Mouse (Mus musculus) gastrocnemius, postnatal 36 days (tissue): Measurements from ENCODE around the gene Lamc2. TPM values are rescaled to one million over a fixed set of nuclear protein-coding genes. Genes with fewer than 3 reads are reported as not detected.

Source experiments
- DNase-seq, 2 experiments: peaks; one replicate each; pipeline ENCODE4 v3.0.0; 2022
- intact Hi-C: fragments of 180-260 bp; cut with DNase I; formaldehyde crosslinking; loops from one replicate; pipeline ENCODE4 v1.15.1; 2025
- total RNA-seq, 2 experiments: library from RNA; stranded (reverse); gene quantifications; 2 replicates each; pipeline ENCODE4 v1.2.3; 2021

The Lamc2 gene
- total RNA-seq, 2 experiments from 2014 or later: 3.7 to 3.9 TPM

- DNase-seq: no peak
- intact Hi-C loops: no loop called here
Observed at GRCm38 (mm10) chr1:153188081-153188480, 1.8 kb upstream of the Lamc2 start.

- no peak for DNase-seq
- intact Hi-C loops: no loop called here
Observed at GRCm38 (mm10) chr1:153180586-153181289, 5.5 kb downstream of the Lamc2 start.

- intact Hi-C loops: no loop called here
- DNase-seq: no peak
Observed at GRCm38 (mm10) chr1:153180160-153180559, 6.1 kb downstream of the Lamc2 start.

- peak in 1 of 2 experiments; percentile 58 for DNase-seq
- intact Hi-C loops: no loop called here
Observed at GRCm38 (mm10) chr1:153174801-153175200, 11.4 kb downstream of the Lamc2 start.

GRCm38 (mm10) chr1:153173276-153173675 is 13.0 kb downstream of the Lamc2 start:
- DNase-seq: no peak
- intact Hi-C loops: no loop called here

- intact Hi-C loops: no loop called here
- DNase-seq: no peak
Observed at GRCm38 (mm10) chr1:153172291-153172731, 13.9 kb downstream of the Lamc2 start.

- intact Hi-C loops: no loop called here
- DNase-seq: no peak
Observed at GRCm38 (mm10) chr1:153171011-153171410, 15.2 kb downstream of the Lamc2 start.

- no peak for DNase-seq
- intact Hi-C loops: no loop called here
Observed at GRCm38 (mm10) chr1:153168293-153168692, 18.0 kb downstream of the Lamc2 start.

- DNase-seq: no peak
- intact Hi-C loops: no loop called here
Observed at GRCm38 (mm10) chr1:153163831-153164230, 22.4 kb downstream of the Lamc2 start.

- intact Hi-C loops: no loop called here
- DNase-seq: no peak
Observed at GRCm38 (mm10) chr1:153159137-153159536, 27.1 kb downstream of the Lamc2 start.

- intact Hi-C loops: no loop called here
Observed at GRCm38 (mm10) chr1:153157021-153157623, 29.1 kb downstream of the Lamc2 start.

GRCm38 (mm10) chr1:153155364-153155763 is 30.9 kb downstream of the Lamc2 start:
- intact Hi-C loops: no loop called here
- DNase-seq: no peak

More at GRCm38 (mm10) chr1:153157021-153157623, 29.1 kb downstream of the Lamc2 start:
- DNase-seq: peak in 1 of 2 experiments; percentile 27

GRCm38 (mm10) chr1:153153619-153154137 is 32.6 kb downstream of the Lamc2 start:
- intact Hi-C loops: no loop called here
- DNase-seq: no peak

GRCm38 (mm10) chr1:153152594-153152993 is 33.7 kb downstream of the Lamc2 start:
- no peak for DNase-seq
- intact Hi-C loops: no loop called here

GRCm38 (mm10) chr1:153145791-153146190 is 40.5 kb downstream of the Lamc2 start:
- DNase-seq: no peak
- intact Hi-C loops: no loop called here

GRCm38 (mm10) chr1:153144021-153144420 is 42.2 kb downstream of the Lamc2 start:
- intact Hi-C loops: no loop called here
- no peak for DNase-seq

GRCm38 (mm10) chr1:153140747-153141228 is 45.5 kb downstream of the Lamc2 start:
- intact Hi-C loops: no loop called here
- DNase-seq: no peak

GRCm38 (mm10) chr1:153140265-153140664 is 46.0 kb downstream of the Lamc2 start:
- no peak for DNase-seq
- intact Hi-C loops: no loop called here

GRCm38 (mm10) chr1:153139635-153140034 is 46.6 kb downstream of the Lamc2 start:
- no peak for DNase-seq
- intact Hi-C loops: no loop called here

- no peak for DNase-seq
- intact Hi-C loops: no loop called here
Observed at GRCm38 (mm10) chr1:153138486-153138885, 47.8 kb downstream of the Lamc2 start.

GRCm38 (mm10) chr1:153136647-153137046 is 49.6 kb downstream of the Lamc2 start:
- DNase-seq: peak in 1 of 2 experiments; percentile 57
- intact Hi-C loops: no loop called here
